Mouse (Mus musculus) CH12.LX (cell line): ENCODE measurements around the gene Lgi1.

Experiments
- EP300 ChIP-seq: IDR thresholded peaks from 2 replicates; pipeline ENCODE4 v1.6.1; 2011; ENCODE audit warnings: low read length, improper control_type of control experiment
- MAZ ChIP-seq: IDR thresholded peaks from 2 replicates; pipeline ENCODE4 v1.6.1; 2012; ENCODE audit warnings: low read depth, mild to moderate bottlenecking, inconsistent platforms, low read length, improper control_type of control experiment, moderate library complexity
- POLR2A ChIP-seq: IDR thresholded peaks from 2 replicates; pipeline ENCODE4 v1.6.1; 2011; ENCODE audit warnings: low read depth, mild to moderate bottlenecking, improper control_type of control experiment, low read length
- TBP ChIP-seq: conservative IDR thresholded peaks from 2 replicates; pipeline ENCODE4 v1.6.1; 2011; ENCODE audit warnings: low read depth, low read length, improper control_type of control experiment

- TF ChIP-seq TBP (no peak), POLR2A (no peak), EP300 (no peak), MAZ (no peak)
Observed at GRCm38 (mm10) chr19:38315099-38315498, 50.8 kb downstream of the Lgi1 start.
